Mouse (Mus musculus): ENCODE data around the gene Chaf1a.
"Not testable (repeated sequence)": the region's sequence is repeated elsewhere in the genome, so short reads cannot be mapped to it uniquely, and the experiment has no call there.

Gene Chaf1a

DNA sequence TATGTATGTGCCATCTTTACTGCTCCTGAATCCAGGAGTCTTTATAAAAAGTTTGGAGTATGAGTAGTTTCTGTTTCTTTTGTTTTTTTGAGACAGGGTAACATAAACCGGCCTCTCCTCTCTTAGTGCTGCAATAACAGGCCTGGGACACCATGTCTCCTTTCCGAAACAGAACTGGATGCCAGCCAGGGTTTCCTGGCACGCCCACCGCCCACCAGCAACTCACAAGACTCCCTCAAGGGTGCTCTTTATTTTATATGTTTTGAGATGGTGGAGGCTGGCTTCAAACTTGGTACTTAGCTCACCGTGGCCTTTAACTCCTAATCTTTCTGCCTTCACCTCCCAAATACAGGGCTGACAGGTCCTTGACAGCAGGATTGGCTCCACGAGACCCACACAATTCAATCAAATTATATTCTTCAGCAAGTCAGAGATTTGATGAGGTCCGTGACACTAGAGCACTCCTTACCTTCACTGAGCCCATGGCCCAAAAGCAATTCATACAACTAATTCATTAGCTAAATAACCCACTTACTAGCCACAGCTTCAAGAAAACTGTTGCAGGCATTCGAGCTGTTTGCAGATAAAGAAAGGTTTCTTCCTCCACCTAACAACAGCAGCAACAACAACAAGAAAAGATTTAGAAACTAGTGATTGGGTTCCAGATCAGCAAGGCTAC, 1.5 kb upstream of the Chaf1a start:
- DNase-seq (ENCODE audit: low spot score in 2 of 2) = no peak

DNA sequence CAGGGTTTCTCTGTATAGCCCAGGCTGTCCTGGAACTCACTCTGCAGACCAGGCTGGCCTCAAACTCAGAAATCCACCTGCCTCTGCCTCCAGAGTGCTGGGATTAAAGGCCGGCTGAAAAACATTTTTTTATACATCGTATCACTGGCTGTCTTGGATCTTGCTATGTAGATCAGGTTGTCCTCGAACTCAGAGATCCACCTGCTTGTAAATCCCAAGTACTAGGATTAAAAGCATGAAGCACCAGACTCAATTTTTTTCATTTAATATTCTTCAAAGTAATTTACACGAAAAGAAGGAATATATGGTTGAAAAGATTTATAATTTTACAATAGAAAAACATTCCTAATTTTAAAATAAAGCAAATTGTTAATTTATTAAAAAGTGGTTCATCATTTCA, 894 bp upstream of the Chaf1a start:
- DNase-seq (ENCODE audit: low spot score in 2 of 2) = no peak

DNA sequence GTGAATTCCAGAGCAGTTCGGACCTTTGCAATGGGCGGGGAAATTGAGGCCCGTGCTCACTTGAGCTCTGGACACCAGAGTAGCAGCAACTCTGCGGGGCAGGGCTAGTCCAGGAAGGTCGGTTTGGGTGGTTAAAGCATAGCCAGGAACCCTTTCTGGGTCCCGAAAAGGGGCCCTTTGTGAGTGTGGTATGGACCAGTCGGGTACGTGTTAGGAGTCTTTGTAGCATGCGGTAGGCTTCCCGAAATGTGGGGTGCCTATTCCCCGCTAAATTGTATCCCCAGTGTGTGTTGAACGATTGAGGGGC, 571 bp downstream of the Chaf1a start:
- no peak for DNase-seq (ENCODE audit: low spot score in 2 of 2)

DNA sequence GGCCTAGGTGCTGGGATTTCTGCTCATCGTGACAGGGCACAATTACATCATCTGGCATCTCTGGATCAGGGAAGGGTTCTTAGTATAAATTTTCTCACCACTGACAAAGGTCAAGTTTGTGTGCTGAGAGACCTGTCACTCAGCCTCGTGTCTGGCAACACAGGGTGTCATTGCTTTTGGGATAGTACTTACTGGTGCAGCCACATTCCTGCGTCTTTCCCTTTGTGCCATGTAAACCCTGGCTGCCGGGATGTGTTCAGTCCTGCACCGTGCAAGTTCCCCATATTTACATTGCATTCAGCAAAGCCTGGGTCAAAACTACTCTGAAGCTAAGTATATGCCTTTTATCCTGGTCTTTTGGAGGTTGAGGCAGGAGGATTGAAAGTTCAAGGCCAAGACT, 11.1 kb downstream of the Chaf1a start:
- DNase-seq (ENCODE audit: low spot score in 2 of 2) = no peak

DNA sequence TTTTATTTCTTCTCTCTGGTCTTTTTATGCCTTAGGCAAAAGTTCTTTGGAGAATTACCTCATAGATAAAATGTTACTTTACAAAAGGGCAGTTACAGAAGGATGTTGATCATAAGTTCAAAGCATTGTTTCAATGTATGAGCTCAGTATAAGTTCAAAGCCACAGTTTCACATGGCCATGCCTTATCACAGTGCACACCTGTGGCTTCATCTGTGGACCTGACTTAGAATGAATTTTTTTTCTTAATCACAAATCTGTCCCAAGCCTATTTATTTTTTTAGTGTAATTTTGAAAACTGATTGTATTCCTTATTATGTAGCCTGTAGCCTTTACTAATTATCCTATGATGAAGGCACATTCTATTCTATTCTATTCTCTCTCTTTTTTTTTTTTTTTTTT, 14.7 kb downstream of the Chaf1a start:
- DNase-seq (ENCODE audit: low spot score in 2 of 2) = no peak

DNA sequence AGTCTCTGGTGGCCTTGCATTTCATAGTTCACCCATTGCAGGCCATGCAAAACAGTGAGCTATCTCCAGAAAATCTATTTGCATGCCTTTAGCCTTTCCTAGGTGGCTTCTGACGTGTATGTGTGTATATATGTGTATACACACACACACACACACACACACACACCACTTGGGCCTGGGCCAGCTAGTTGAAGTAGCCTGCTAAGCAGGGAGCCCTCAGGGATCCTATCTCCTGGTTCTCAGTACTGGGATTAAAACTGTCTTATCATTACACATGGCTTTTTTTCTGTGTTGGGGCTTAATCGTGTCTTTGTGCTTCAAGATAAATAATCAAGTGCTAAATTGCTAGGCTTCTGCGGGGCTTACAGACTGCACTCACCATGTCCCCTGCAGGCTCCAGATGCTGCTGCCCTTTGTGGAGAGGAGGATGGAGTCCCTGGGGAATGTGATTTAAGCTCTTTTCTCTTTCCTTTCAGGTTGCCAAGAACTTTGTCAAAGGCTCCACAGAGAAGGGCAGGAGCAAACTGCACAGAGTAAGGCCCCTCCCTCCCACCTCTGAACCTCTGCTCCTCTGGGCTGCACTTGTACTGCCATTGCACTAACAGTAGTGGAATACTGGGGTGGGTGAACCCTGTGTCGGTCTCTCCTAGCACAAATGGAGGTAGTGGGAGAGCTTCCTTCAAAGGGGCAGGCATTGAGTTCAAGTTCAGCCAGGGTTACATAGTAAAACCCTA, 15.9 kb downstream of the Chaf1a start:
- no peak for DNase-seq (ENCODE audit: low spot score in 2 of 2)

DNA sequence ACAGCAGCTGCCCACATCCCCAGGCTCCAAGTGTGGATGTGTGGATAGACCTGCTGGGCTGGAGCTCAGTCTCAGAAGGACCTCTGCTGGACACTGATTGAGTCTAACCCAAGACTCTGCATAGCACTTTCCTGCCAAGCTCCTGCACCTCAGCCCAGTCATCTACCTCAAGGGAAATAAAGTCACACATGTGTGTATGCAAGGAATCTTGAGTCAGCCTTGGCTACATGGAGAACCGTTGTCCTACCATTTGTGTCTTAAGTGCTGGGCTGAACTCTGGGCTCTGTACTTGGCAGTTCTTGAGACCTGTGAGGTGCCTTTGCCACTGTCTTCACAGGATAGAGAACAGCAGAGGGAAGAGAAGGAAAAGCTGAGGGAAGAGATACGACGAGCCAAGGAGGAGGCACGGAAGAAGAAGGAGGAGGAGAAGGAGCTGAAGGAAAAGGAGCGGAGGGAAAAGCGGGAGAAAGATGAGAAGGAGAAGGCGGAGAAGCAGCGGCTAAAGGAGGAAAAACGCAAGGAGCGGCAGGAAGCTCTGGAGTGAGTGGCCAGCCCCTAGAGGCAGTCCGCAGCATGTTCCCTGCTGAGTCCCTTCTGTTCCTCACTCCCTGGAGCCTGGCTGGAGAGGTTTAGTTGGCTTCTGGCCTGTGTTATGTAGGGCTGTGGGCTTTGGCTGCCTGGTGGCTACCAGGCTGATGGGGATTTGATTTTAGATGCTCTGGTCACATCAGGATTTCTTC, 17.3 kb downstream of the Chaf1a start:
- no peak for DNase-seq (ENCODE audit: low spot score in 2 of 2)

DNA sequence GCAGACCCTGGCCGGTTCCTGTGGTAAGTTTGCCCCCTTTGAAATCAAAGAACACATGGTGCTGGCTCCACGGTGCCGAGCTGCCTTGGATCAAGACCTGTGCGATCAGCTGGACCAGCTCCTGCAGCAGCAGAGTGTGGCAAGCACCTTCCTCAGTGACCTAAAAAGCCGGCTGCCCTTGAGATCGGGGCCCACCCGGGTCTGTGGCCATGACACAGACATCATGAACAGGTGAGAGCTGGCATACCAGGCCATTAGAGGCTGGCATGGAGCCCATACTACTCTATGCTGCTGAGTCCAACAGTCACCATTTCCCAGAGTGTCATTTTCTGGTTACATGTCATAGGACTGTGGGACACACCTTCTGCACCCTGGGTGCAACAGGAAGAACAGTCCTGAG, 21.8 kb downstream of the Chaf1a start:
- no peak for DNase-seq (ENCODE audit: low spot score in 2 of 2)

DNA sequence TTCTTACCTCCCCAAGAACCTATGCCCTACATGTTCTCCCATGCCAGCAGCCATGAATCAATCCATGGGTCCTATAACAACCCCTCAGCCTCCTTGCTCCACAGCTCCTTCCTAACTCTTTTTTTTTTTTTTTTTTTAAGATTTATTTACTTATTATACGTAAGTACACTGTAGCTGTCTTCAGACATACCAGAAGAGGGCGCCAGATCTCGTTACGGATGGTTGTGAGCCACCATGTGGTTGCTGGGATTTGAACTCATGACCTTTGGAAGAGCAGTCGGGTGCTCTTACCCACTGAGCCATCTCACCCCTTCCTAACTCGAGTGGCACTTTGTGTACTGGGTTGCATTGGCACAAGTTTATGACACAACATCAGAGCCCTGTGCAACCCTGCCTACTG, 25.5 kb downstream of the Chaf1a start:
- not testable (repeated sequence) for DNase-seq (ENCODE audit: low spot score in 2 of 2)

DNA sequence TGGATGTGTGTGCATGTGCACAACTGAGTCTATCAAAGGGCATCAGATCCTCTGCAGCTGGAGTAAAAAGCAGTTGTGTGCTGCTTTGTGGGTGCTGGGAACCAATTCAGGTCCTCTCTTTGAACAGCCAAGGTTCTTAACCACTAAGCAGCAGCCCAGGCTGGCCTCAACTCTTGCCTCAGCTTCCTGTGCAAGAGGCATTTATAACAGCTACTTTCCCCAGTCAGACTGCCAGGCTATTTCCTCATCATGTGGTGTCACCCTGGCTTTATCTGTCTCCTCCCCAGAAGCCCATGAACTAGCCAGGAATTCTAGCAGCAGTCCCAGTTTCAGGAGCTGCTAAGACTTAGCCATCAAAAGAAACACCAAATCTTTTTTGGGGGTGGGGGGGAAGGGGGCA, 26.2 kb downstream of the Chaf1a start:
- no peak for DNase-seq (ENCODE audit: low spot score in 2 of 2)

DNA sequence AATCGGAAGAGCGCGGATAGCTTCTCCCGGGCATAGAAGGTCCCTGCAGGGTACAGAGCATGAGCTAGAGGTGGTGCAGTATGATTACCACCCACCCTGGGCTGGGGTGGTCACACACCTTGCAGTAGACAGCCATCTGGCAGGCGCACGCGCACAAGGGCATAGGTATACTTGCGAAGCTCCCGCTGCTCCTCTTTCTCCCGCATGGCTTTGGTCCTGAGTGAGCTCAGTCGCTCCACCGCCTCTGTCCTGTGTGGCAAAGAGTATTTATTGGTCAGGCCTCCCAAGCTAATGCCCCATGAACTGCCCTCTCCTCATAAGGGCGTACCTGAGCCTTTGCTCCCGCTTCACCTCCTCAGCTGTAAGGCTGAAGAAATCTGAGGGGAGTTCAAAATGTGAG, 28.8 kb downstream of the Chaf1a start:
- DNase-seq (ENCODE audit: low spot score in 2 of 2) = no peak

DNA sequence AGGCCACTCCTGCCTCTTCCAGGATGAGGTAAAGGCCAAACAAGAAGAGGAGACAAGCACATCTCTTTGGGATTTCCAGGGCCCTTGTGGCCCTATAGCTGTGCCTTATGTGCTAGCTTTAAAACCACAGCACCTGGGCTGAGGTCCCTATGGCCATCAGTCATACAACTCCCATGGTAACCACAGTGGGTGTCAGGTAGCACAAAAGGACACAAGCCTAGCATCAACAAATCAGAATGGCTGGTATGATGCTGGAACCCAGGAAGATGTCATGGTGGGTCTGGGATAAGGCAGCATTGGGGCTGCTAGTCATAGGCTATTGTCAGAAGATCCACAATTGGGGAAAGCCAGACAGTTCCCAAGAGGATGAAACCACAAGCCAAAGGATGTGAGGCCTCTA, 30.9 kb downstream of the Chaf1a start:
- no peak for DNase-seq (ENCODE audit: low spot score in 2 of 2)

DNA sequence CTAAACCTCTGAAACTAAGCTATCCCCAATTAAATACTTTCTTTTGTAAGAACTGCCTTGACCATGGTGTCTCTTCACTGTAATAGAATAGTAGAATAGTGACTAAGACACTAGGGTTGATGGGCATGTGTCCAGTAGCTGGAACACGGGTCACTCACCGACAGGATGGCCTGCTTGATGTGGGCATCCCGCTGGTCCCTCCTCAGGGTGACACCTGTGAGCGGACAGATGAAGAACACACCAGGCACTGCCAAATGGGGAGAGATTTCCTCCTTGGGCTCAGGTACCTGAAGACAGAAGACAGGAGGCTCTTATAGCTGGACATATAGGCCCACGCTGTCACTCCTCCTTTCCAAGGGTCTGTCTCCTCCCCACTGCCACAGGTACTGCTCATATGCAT, 32.0 kb downstream of the Chaf1a start:
- no peak for DNase-seq (ENCODE audit: low spot score in 2 of 2)

DNA sequence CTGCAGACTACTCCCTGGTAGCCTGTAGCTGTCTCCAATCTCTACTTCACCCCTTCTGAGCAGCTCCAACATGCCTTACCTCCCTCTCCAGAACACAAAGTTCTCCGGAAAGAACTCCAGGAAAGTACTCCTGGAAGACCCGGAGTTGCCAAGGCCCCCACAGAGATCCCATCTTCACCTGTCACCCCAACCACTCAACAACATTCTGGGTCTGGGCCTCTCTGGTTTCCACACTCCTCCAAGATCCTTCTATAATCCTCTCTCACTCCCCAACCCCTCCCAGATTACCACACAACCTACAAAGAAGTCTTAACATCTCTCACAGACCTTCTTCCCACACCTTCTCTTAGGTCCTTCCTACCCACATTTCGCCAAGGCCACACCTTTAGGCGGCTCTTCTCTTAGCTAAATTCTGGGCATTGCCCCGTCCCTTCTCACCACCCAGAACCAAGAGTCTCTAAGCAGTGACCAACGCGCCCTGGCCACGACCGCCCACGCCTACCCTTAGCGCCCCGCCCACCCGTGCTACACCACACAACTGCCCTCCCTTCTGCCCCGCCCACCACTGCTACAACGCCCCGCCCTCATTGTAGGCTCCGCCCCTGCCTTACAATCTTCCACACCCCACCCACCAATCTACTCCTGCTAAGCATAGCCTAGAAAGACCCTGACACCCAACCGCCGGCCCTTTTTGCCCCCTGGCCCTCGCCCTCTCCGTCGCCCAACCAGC, 34.0 kb downstream of the Chaf1a start:
- peak; percentile 91 to 94 for DNase-seq (ENCODE audit: low spot score in 2 of 2)

DNA sequence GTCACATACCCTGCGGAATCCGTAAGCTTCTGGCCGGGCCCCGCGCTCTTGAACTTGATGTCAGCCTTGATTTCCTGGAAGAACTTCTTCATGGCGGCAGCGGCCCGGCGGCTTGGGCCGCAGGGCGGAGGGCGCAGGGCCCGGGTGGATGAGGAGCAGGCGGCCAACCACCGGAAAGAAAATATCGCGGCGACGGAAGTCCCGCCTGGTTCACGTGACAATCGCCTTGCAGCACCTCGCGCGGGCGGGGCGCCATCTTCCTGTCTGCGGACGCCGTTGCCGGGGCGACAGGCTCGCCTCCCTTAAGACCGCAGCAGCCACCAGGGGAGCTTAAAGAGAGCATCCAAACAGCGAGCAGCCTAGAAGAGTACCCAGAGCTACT, 34.6 kb downstream of the Chaf1a start, which contains the start of gene Ubxn6:
Gene Ubxn6 (minus strand): TSS at position 202 of the 382 bp plus-strand sequence.
- DNase-seq (ENCODE audit: low spot score in 2 of 2) = peak; percentile 97

DNA sequence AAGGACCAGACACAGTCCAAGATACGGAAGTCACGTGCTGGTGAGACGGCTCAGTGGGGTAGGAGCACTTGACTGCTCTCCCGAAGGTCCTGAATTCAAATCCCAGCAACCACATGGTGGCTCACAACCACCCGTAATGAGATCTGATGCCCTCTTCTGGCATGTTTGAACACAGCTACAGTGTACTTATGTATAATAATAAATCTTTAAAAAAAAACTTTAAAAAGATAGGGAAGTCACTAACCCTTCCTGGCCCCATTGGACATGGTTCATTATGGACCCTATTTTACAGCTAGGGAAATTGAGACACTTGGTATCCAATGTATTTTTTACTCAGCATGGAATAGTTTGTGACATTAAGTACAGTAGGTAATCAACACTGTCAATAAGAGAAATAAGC, 37.3 kb downstream of the Chaf1a start:
- no peak for DNase-seq (ENCODE audit: low spot score in 2 of 2)

DNA sequence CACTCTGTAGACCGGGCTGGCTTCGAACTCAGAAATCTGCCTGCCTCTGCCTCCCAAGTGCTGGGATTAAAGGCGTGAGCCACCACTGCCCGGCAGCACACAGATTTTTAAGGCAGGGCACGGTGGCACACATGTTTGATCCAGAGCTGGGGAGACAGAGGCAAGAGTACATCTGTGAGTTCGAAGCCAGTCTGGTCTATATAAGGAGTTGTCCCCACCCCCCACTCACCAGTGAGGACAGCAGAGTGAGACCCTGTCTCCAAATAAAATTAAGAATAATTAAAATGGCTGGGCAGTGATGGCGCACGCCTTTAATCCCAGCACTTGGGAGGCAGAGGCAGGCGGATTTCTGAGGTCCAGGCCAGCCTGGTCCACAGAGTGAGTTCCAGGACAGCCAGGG, 38.1 kb downstream of the Chaf1a start:
- not testable (repeated sequence) for DNase-seq (ENCODE audit: low spot score in 2 of 2)

DNA sequence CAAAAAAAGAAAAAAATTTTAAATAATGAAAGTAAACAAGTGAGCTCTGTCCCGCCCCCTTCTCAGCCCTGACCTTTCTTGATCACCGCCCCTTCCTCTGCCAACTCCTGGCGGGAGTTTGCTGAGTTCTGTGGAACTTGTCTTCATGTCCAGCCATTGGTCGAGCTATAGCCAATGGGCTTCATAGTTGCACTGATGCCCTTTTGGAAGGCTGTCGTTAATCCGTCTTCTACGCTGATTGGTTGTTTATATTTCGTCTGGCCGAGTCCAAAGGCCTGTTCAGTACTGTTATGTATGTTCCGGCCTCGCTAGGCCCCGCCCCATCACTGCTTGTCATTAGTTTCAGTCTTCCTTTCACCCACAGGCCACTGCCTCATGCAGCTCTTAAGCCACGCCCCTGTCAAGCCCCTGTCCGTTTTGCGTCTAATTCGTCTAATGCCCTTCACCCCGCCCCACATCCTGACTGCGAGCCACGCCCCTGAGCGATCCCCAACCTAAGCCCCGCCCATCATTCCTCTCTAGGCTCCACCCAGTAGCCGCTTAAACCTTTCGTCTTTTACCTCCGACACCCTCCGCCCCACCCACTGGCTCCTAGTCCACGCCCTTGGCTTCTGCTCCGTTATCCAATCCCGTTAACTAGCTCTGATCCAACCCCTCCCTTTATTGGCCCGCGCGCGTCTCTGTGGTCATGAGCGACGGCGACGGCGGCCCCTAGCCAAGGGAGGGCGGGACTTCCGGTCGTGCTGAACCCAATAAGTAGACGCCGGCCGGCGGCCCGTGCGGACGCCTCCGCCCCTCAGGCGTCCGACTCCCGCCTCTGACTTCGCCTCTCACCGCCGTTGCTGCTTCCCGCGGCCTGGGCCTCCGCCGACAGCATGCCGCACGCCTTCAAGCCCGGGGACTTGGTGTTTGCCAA, 38.9 kb downstream of the Chaf1a start, which contains the start of gene Hdgfl2:
Gene Hdgfl2 (plus strand): TSS at position 755 of the 916 bp plus-strand sequence.
- DNase-seq (ENCODE audit: low spot score in 2 of 2) = peak; percentile 100

DNA sequence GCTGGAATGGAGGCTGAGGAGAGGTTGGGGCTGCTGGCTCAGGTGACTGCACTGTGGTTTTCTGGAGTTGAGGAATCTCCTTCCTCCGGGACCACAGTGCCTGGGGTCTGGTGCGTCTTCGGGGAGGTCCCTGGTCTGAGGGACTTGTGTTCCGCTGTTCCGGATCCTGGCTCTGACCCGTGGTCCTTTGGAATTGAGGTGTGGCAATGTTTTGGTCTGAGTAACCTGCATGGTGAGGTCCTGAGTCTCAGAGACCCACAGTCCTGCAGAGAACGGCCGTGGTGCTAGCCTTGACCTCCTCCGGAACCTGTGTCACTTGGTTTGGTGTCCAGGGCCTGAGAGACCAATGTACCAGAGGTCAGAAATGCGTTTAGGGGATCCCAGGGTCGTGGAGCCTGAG, 39.7 kb downstream of the Chaf1a start:
- no peak for DNase-seq (ENCODE audit: low spot score in 2 of 2)

DNA sequence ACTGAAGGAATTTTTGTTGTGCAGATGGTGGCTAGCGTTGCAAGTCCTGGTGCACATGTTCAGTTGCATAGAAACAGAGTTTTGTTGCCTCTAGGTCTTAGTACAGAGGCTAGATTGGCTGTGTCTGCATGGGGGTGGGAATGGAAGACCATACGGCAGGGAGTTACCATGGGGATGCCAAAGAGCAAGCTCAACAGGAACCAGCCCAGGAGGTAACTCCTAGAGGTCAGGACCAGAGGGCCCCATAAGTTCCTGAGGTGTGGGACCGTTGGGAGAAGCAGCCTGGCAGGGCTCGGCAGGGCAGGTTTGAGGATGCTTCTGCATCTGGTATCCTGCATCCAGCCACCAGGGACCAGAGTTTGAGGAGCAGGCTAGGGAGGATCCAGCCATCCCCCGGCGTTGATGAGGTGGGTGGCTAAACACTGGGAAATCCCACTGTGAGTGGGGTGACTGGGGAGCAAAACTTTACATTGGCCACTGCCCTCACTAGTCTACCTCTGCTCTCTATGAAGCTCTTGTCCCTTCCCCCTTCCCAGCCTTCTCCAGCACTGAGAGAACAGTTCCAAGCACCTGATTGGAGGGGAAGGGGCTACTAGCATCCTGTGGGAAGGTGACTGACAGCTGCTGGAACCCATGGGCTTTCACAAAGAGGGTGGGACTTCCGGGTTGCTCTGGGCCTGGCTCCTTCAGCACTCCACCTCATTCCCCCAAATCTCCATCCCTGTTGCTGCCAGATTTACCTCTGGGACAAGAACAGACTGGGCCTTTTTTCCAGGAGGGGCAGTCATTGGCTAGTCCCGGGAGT, 40.7 kb downstream of the Chaf1a start:
- DNase-seq (ENCODE audit: low spot score in 2 of 2) = no peak
